Comparison of ENCODE assay signal across 15 mouse cellular contexts in genomic region chr3:141222339-141222738, GRCm38 (mm10).
"Had no signal": no experiment of that assay in that cellular context is flagged by ENCODE, and none has a peak within 500 bp of the region (broad histone marks: within the 10 kb centered on the region; RNA-seq: fewer than 3 reads in every experiment).

No protein-coding gene starts in this region.

- ATAC-seq: hindbrain, postnatal 0 days; intestine, embryonic 16.5 days had no signal

- DNase-seq: gastrocnemius, postnatal 14 days; gastrocnemius, postnatal 36 days; heart, adult 11 months; heart, adult 2 months; heart, postnatal 14 days; heart, postnatal 36 days; kidney, adult 11 months; kidney, adult 8-10 months; kidney, postnatal 10 days; kidney, postnatal 25 days; kidney, postnatal 4 days; liver; liver, embryonic 13.5 days had no signal
